Mouse (Mus musculus) lung, adult 2 months (tissue): ENCODE measurements around the gene Sipa1l1.

Source experiments
- CTCF ChIP-seq: fragments of 200-500 bp; IDR thresholded peaks from 2 replicates; pipeline ENCODE4 v1.5.1; 2011; ENCODE audit warnings: mild to moderate bottlenecking, low read length, control low read depth; ENCODE audit not compliant: insufficient read depth
- POLR2A ChIP-seq: fragments of 200-500 bp; IDR thresholded peaks from 2 replicates; pipeline ENCODE4 v1.6.1; 2011; ENCODE audit warnings: low read depth, mild to moderate bottlenecking, control low read depth, low read length, borderline replicate concordance; ENCODE audit errors: extremely low read depth

DNA sequence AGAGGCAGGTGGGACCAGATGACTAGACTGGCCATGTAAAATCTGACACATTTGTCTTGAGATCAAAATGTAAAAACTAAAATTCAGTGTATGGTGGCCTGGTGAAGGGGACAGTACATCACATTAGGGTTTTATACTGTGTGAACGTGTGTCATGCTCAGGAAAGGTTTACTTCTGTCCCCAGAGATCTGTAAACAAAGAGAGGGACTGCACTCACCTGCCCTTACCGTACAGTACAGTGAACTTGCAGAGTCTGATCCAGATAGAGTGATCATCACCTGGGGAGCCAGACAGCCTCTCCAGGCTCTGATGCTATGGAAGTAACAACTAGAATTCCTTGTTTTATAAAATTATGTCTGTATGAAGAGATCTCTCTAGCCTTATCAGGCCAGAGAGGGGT lies 184.5 kb downstream of the Sipa1l1 start:
- TF ChIP-seq POLR2A (no peak), CTCF (no peak)
